Mouse (Mus musculus): ENCODE results near the gene Ano7. TPM values are rescaled to one million over a fixed set of nuclear protein-coding genes. Genes with fewer than 3 reads are reported as not detected.

The Ano7 gene
- polyA plus RNA-seq, 1 experiment from 2014 or later, result 0.29 TPM

Other genes with a start within 250 kb of the Ano7 start
- not detected in 2 replicates for gene Agxt, start 238.7 kb upstream of the Ano7 start, polyA plus RNA-seq (2016; fragmentation: Nextera tagmentation; extraction: Ambion mirVana)
- 0.78 and 1.1 TPM in 2 replicates for gene 2310007B03Rik, start 213.0 kb upstream of the Ano7 start, polyA plus RNA-seq (2016; fragmentation: Nextera tagmentation; extraction: Ambion mirVana)
- gene Crocc2, start 205.2 kb upstream of the Ano7 start, polyA plus RNA-seq (2016; fragmentation: Nextera tagmentation; extraction: Ambion mirVana), result 0.07 and 0.30 TPM in 2 replicates
- gene Sned1, start 138.1 kb upstream of the Ano7 start, polyA plus RNA-seq (2016; fragmentation: Nextera tagmentation; extraction: Ambion mirVana), result 3.4 and 3.5 TPM in 2 replicates
- 33.5 and 37.5 TPM in 2 replicates for gene Mterf4, start 68.0 kb upstream of the Ano7 start, polyA plus RNA-seq (2016; fragmentation: Nextera tagmentation; extraction: Ambion mirVana)
- gene Ppp1r7, start 31.1 kb upstream of the Ano7 start, polyA plus RNA-seq (2016; fragmentation: Nextera tagmentation; extraction: Ambion mirVana), result 74.2 and 78.5 TPM in 2 replicates
- gene Pask, start 30.4 kb upstream of the Ano7 start, polyA plus RNA-seq (2016; fragmentation: Nextera tagmentation; extraction: Ambion mirVana), result 19.7 and 29.7 TPM in 2 replicates
- gene Hdlbp, start 104.9 kb downstream of the Ano7 start, polyA plus RNA-seq (2016; fragmentation: Nextera tagmentation; extraction: Ambion mirVana), result 98.3 and 113 TPM in 2 replicates
- gene Farp2, start 138.1 kb downstream of the Ano7 start, polyA plus RNA-seq (2016; fragmentation: Nextera tagmentation; extraction: Ambion mirVana), result 4.1 and 4.8 TPM in 2 replicates

All from hindbrain, embryonic 10.5 days (tissue).